Mouse (Mus musculus): ENCODE measurements around the gene 4930564D02Rik. TPM values are rescaled to one million over a fixed set of nuclear protein-coding genes. Genes with fewer than 3 reads are reported as not detected.

The 4930564D02Rik gene
- total RNA-seq, 1 experiment: not detected

- no peaks in the 10 kb centered on the region for H3K36me3 ChIP-seq (ENCODE audit: control insufficient read depth, insufficient read depth, low read length, poor library complexity, severe bottlenecking)
- H3K9me3 ChIP-seq (ENCODE audit: control insufficient read depth, insufficient read depth, low read depth, low read length): no peaks in the 10 kb centered on the region
- no peak for DNase-seq (ENCODE audit: low read depth, low spot score)
- H3K4me3 ChIP-seq (ENCODE audit: insufficient read depth in 1 of 2, low read depth in 1 of 2, low read length in 2 of 2, poor library complexity in 1 of 2, severe bottlenecking in 1 of 2): no peak overlapping the region
- H3K9ac ChIP-seq (ENCODE audit: insufficient read depth, low read depth, low read length, poor library complexity, severe bottlenecking): no peak overlapping the region
- no peak for TF ChIP-seq HCFC1 (IDR thresholded peaks at IDR 0.05; ENCODE audit: borderline replicate concordance, insufficient read depth, low read length)
- no peak for TF ChIP-seq MAFK (IDR thresholded peaks at IDR 0.05; ENCODE audit: insufficient read depth, low read depth, low read length)
- no peak for TF ChIP-seq ZNF384 (IDR thresholded peaks at IDR 0.05; ENCODE audit: low read depth, low read length)
- no peak for TF ChIP-seq CHD2 (IDR thresholded peaks at IDR 0.05; ENCODE audit: low read depth, low read length)
- no peak for TF ChIP-seq ZC3H11A (IDR thresholded peaks at IDR 0.05; ENCODE audit: borderline replicate concordance, low read depth, low read length)
- in situ Hi-C loops (cut with MboI; ENCODE audit: low sequenced_read_pairs in 2 of 2, unreplicated experiment in 2 of 2): loop anchor here in 1 of 2 experiments (25.0 kb wide), 1 partner anchor 300 kb away; no protein-coding TSS in a partner anchor
- H3K27ac ChIP-seq (ENCODE audit: insufficient read depth, low read depth, low read length, poor library complexity, severe bottlenecking): no peak overlapping the region
- no peaks in the 10 kb centered on the region; a peak in 1 of 4 replicates for H3K4me1 ChIP-seq (ENCODE audit: control insufficient read depth in 2 of 2, insufficient read depth in 2 of 2, low read length in 2 of 2, poor library complexity in 1 of 2)
Measured at GRCm38 (mm10) chr3:105061991-105062390, 4.7 kb upstream of the 4930564D02Rik start.

- Histone ChIP-seq H3K9ac (ENCODE audit: insufficient read depth, low read depth, low read length, poor library complexity, severe bottlenecking) (no peak overlapping the region), H3K36me3 (ENCODE audit: control insufficient read depth, insufficient read depth, low read length, poor library complexity, severe bottlenecking) (no peaks in the 10 kb centered on the region), H3K9me3 (ENCODE audit: control insufficient read depth, insufficient read depth, low read depth, low read length) (no peaks in the 10 kb centered on the region), H3K27ac (ENCODE audit: insufficient read depth, low read depth, low read length, poor library complexity, severe bottlenecking) (no peak overlapping the region), H3K4me1 (ENCODE audit: control insufficient read depth in 2 of 2, insufficient read depth in 2 of 2, low read length in 2 of 2, poor library complexity in 1 of 2) (no peaks in the 10 kb centered on the region; a peak in 1 of 4 replicates), H3K4me3 (ENCODE audit: insufficient read depth in 1 of 2, low read depth in 1 of 2, low read length in 2 of 2, poor library complexity in 1 of 2, severe bottlenecking in 1 of 2) (no peak overlapping the region)
- TF ChIP-seq HCFC1 (IDR thresholded peaks at IDR 0.05; ENCODE audit: borderline replicate concordance, insufficient read depth, low read length): no peak
- no peak for TF ChIP-seq MAFK (IDR thresholded peaks at IDR 0.05; ENCODE audit: insufficient read depth, low read depth, low read length)
- no peak for TF ChIP-seq CHD2 (IDR thresholded peaks at IDR 0.05; ENCODE audit: low read depth, low read length)
- no peak for TF ChIP-seq ZNF384 (IDR thresholded peaks at IDR 0.05; ENCODE audit: low read depth, low read length)
- DNase-seq (ENCODE audit: low read depth, low spot score): no peak
- in situ Hi-C loops (cut with MboI; ENCODE audit: low sequenced_read_pairs in 2 of 2, unreplicated experiment in 2 of 2): loop anchor here in 1 of 2 experiments (25.0 kb wide), 1 partner anchor 300 kb away; no protein-coding TSS in a partner anchor
Measured at GRCm38 (mm10) chr3:105062676-105063075, 4.0 kb upstream of the 4930564D02Rik start.

DNA sequence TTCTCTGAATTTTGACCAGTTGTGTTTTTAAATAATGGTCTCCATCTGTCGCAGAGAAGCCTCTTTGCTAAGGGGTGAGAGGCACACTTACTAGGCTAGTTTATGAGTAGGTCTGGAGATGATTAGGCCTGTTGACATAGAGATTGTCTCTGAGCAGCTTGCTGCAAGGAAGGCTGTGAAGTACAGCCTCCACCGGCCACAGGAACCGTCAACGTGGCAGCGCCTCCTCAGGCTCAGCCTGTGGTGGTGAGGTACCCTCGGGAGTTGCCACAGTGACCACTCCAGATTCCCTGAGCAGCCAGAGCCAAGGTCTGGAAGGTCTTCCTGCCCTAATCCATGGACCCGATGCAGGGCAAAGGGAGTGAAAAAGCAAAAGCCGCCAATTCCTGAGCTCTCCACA lies 3.9 kb downstream of the 4930564D02Rik start:
- TF ChIP-seq ZNF384 (IDR thresholded peaks at IDR 0.05; ENCODE audit: low read depth, low read length) (no peak), CHD2 (IDR thresholded peaks at IDR 0.05; ENCODE audit: low read depth, low read length) (no peak)
- Histone ChIP-seq H3K4me1 (ENCODE audit: control insufficient read depth in 2 of 2, insufficient read depth in 2 of 2, low read length in 2 of 2, poor library complexity in 1 of 2) (no peaks in the 10 kb centered on the region), H3K4me3 (ENCODE audit: insufficient read depth in 1 of 2, low read depth in 1 of 2, low read length in 2 of 2, poor library complexity in 1 of 2, severe bottlenecking in 1 of 2) (no peak overlapping the region), H3K27ac (ENCODE audit: insufficient read depth, low read depth, low read length, poor library complexity, severe bottlenecking) (no peak overlapping the region), H3K36me3 (ENCODE audit: control insufficient read depth, insufficient read depth, low read length, poor library complexity, severe bottlenecking) (no peaks in the 10 kb centered on the region), H3K9ac (ENCODE audit: insufficient read depth, low read depth, low read length, poor library complexity, severe bottlenecking) (no peak overlapping the region), H3K9me3 (ENCODE audit: control insufficient read depth, insufficient read depth, low read depth, low read length) (no peaks in the 10 kb centered on the region)
- in situ Hi-C loops (cut with MboI; ENCODE audit: low sequenced_read_pairs in 2 of 2, unreplicated experiment in 2 of 2): loop anchor here in 1 of 2 experiments (25.0 kb wide), 1 partner anchor 308 kb away; no protein-coding TSS in a partner anchor
- DNase-seq (ENCODE audit: low read depth, low spot score): no peak

- Histone ChIP-seq H3K4me1 (ENCODE audit: control insufficient read depth in 2 of 2, insufficient read depth in 2 of 2, low read length in 2 of 2, poor library complexity in 1 of 2) (no peaks in the 10 kb centered on the region), H3K9ac (ENCODE audit: insufficient read depth, low read depth, low read length, poor library complexity, severe bottlenecking) (no peak overlapping the region), H3K36me3 (ENCODE audit: control insufficient read depth, insufficient read depth, low read length, poor library complexity, severe bottlenecking) (no peaks in the 10 kb centered on the region), H3K9me3 (ENCODE audit: control insufficient read depth, insufficient read depth, low read depth, low read length) (no peaks in the 10 kb centered on the region), H3K27ac (ENCODE audit: insufficient read depth, low read depth, low read length, poor library complexity, severe bottlenecking) (no peak overlapping the region), H3K4me3 (ENCODE audit: insufficient read depth in 1 of 2, low read depth in 1 of 2, low read length in 2 of 2, poor library complexity in 1 of 2, severe bottlenecking in 1 of 2) (no peak overlapping the region)
- no peak for TF ChIP-seq CHD2 (IDR thresholded peaks at IDR 0.05; ENCODE audit: low read depth, low read length)
- no peak for TF ChIP-seq MAFK (IDR thresholded peaks at IDR 0.05; ENCODE audit: insufficient read depth, low read depth, low read length)
- TF ChIP-seq ZNF384 (IDR thresholded peaks at IDR 0.05; ENCODE audit: low read depth, low read length): no peak
- no peak for TF ChIP-seq HCFC1 (IDR thresholded peaks at IDR 0.05; ENCODE audit: borderline replicate concordance, insufficient read depth, low read length)
- no peak for TF ChIP-seq ZC3H11A (IDR thresholded peaks at IDR 0.05; ENCODE audit: borderline replicate concordance, low read depth, low read length)
- in situ Hi-C loops (cut with MboI; ENCODE audit: low sequenced_read_pairs in 2 of 2, unreplicated experiment in 2 of 2): loop anchor here in 1 of 2 experiments (25.0 kb wide), 1 partner anchor 309 kb away; no protein-coding TSS in a partner anchor
- DNase-seq (ENCODE audit: low read depth, low spot score): no peak
Measured at GRCm38 (mm10) chr3:105071251-105071650, 4.6 kb downstream of the 4930564D02Rik start.

- in situ Hi-C loops (cut with MboI; ENCODE audit: low sequenced_read_pairs in 2 of 2, unreplicated experiment in 2 of 2): loop anchor here in 1 of 2 experiments (25.0 kb wide), 1 partner anchor 310 kb away; no protein-coding TSS in a partner anchor
- Histone ChIP-seq H3K9me3 (ENCODE audit: control insufficient read depth, insufficient read depth, low read depth, low read length) (no peaks in the 10 kb centered on the region), H3K4me1 (ENCODE audit: control insufficient read depth in 2 of 2, insufficient read depth in 2 of 2, low read length in 2 of 2, poor library complexity in 1 of 2) (no peaks in the 10 kb centered on the region), H3K9ac (ENCODE audit: insufficient read depth, low read depth, low read length, poor library complexity, severe bottlenecking) (no peak overlapping the region), H3K4me3 (ENCODE audit: insufficient read depth in 1 of 2, low read depth in 1 of 2, low read length in 2 of 2, poor library complexity in 1 of 2, severe bottlenecking in 1 of 2) (no peak overlapping the region), H3K36me3 (ENCODE audit: control insufficient read depth, insufficient read depth, low read length, poor library complexity, severe bottlenecking) (no peaks in the 10 kb centered on the region), H3K27ac (ENCODE audit: insufficient read depth, low read depth, low read length, poor library complexity, severe bottlenecking) (no peak overlapping the region)
- no peak for TF ChIP-seq MAFK (IDR thresholded peaks at IDR 0.05; ENCODE audit: insufficient read depth, low read depth, low read length)
- TF ChIP-seq ZNF384 (IDR thresholded peaks at IDR 0.05; ENCODE audit: low read depth, low read length): no peak
- no peak for TF ChIP-seq HCFC1 (IDR thresholded peaks at IDR 0.05; ENCODE audit: borderline replicate concordance, insufficient read depth, low read length)
- TF ChIP-seq CHD2 (IDR thresholded peaks at IDR 0.05; ENCODE audit: low read depth, low read length): no peak
- TF ChIP-seq ZC3H11A (IDR thresholded peaks at IDR 0.05; ENCODE audit: borderline replicate concordance, low read depth, low read length): no peak
- no peak for DNase-seq (ENCODE audit: low read depth, low spot score)
Measured at GRCm38 (mm10) chr3:105072536-105072935, 5.9 kb downstream of the 4930564D02Rik start.

Measured in ES-E14 (cell line).